Mouse (Mus musculus) embryo, embryonic 10.5 days (tissue): Measurements from ENCODE around the gene Iqsec1.

Experiments used
- DNase-seq: peaks from one replicate; pipeline ENCODE4 v3.0.0-alpha.2; 2015; ENCODE audit warnings: low spot score

The Iqsec1 gene

GRCm38 (mm10) chr6:90988648-90989317 is at the start of gene Iqsec1:
Gene Iqsec1, minus strand, starts transcription at chr6:90988685.
- DNase-seq, result peak; percentile 100

GRCm38 (mm10) chr6:91028256-91028655 is 39.8 kb upstream of the Iqsec1 start:
- no peak for DNase-seq

GRCm38 (mm10) chr6:91020810-91021209 is 32.3 kb upstream of the Iqsec1 start:
- DNase-seq, result no peak

- no peak for DNase-seq
Observed at GRCm38 (mm10) chr6:91016600-91017230, 28.2 kb upstream of the Iqsec1 start.

GRCm38 (mm10) chr6:91014198-91014958 is 25.9 kb upstream of the Iqsec1 start:
- peak; percentile 66 for DNase-seq

- DNase-seq, result no peak
Observed at GRCm38 (mm10) chr6:91012458-91012857, 24.0 kb upstream of the Iqsec1 start.

GRCm38 (mm10) chr6:91011568-91011967 is 23.1 kb upstream of the Iqsec1 start:
- DNase-seq, result no peak

- DNase-seq, result no peak
Observed at GRCm38 (mm10) chr6:91008284-91008830, 19.9 kb upstream of the Iqsec1 start.

GRCm38 (mm10) chr6:91007207-91007606 is 18.7 kb upstream of the Iqsec1 start:
- no peak for DNase-seq

- DNase-seq, result no peak
Observed at GRCm38 (mm10) chr6:91004157-91004556, 15.7 kb upstream of the Iqsec1 start.

GRCm38 (mm10) chr6:91003310-91003995 is 15.0 kb upstream of the Iqsec1 start:
- DNase-seq, result no peak

GRCm38 (mm10) chr6:91001566-91001965 is 13.1 kb upstream of the Iqsec1 start:
- DNase-seq, result no peak

- peak; percentile 58 for DNase-seq
Observed at GRCm38 (mm10) chr6:91000819-91001525, 12.5 kb upstream of the Iqsec1 start.

GRCm38 (mm10) chr6:90999176-90999575 is 10.7 kb upstream of the Iqsec1 start:
- no peak for DNase-seq

GRCm38 (mm10) chr6:90997025-90997424 is 8.5 kb upstream of the Iqsec1 start:
- DNase-seq, result no peak

GRCm38 (mm10) chr6:90996181-90996580 is 7.7 kb upstream of the Iqsec1 start:
- no peak for DNase-seq

- DNase-seq, result no peak
Observed at GRCm38 (mm10) chr6:90988299-90988625, 223 bp downstream of the Iqsec1 start.

- peak; percentile 43 for DNase-seq
Observed at GRCm38 (mm10) chr6:90987561-90988298, 755 bp downstream of the Iqsec1 start.

- DNase-seq, result no peak
Observed at GRCm38 (mm10) chr6:90984101-90984500, 4.4 kb downstream of the Iqsec1 start.

GRCm38 (mm10) chr6:90974279-90974678 is 14.2 kb downstream of the Iqsec1 start:
- DNase-seq, result no peak

- peak; percentile 4 for DNase-seq
Observed at GRCm38 (mm10) chr6:90969341-90969871, 19.1 kb downstream of the Iqsec1 start.
